Mouse (Mus musculus): ENCODE measurements around the gene Eif2d. TPM values are rescaled to one million over a fixed set of nuclear protein-coding genes. Genes with fewer than 3 reads are reported as not detected.

The Eif2d gene
- total RNA-seq, 2 experiments from 2014 or later: 25.9 to 29.5 TPM

DNA sequence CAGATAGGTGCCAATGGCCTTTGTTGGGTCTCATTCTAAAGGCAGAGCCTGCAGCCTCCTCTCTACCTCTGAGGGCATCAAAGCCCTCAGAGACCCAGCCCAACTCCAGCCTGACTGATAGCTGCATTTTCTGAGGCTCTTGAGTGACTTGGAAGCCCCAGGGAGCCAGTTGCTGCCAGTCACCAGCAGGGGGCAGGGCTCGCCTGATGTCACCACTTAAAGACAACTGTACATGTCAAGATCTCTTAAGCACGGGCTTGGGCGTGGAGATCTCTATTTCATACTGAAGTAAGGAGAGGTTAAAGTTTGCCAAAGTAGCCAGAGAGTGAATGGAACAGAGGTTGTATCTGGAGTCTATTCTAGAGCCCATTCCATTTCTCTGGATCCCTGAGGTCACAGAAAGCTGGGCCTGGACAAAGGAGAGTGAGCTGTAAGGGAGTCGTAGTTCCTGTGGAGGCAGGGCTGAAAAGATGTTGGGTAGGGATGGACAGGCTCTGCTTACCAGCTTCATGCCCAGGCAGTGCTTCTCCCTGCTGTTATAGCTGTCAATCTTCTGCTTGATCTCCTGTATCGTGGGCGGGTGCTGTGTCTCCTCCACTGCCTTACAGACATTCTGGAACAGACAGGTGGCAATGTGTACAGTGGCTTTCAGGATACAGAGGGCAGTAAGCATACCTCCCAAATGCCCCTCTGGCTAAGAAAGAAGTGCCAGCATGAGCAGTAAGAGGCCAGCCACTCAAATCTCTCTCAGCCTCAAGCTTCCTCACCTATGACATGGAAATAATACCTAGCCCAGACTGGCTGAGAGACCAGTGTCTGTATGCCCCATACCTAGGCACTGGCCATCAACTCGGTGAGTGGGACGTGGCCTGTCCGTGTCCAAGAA is 28.9 kb downstream of the Eif2d start:
- intact Hi-C loops (cut with DNase I): loop anchor here (1.0 to 2.0 kb wide), 2 partner anchors 65 to 79 kb away; no protein-coding TSS in a partner anchor
- DNase-seq: peak; percentile 72 to 73

DNA sequence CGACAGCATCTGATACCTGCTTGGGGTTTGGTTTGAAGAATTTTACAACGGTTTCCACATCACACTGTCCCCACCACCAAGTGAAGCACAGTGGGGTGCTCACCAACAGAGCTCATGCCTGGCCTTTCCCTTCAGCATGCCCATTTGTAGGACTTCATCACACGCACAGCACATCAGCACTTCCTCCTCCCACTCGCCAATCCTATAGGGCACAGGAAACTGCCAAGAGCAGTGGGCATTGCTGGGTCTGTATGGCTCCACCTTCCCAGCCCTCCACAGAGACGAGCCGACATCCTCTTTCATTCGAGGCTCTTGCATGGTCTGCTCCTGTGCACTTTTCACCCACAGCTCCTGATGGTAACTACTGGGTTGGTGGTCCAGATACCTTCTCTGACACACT is 30.2 kb downstream of the Eif2d start:
- intact Hi-C loops (cut with DNase I): loop anchor here (2.0 kb wide), 1 partner anchor 64 kb away; no protein-coding TSS in a partner anchor
- no peak for DNase-seq

DNA sequence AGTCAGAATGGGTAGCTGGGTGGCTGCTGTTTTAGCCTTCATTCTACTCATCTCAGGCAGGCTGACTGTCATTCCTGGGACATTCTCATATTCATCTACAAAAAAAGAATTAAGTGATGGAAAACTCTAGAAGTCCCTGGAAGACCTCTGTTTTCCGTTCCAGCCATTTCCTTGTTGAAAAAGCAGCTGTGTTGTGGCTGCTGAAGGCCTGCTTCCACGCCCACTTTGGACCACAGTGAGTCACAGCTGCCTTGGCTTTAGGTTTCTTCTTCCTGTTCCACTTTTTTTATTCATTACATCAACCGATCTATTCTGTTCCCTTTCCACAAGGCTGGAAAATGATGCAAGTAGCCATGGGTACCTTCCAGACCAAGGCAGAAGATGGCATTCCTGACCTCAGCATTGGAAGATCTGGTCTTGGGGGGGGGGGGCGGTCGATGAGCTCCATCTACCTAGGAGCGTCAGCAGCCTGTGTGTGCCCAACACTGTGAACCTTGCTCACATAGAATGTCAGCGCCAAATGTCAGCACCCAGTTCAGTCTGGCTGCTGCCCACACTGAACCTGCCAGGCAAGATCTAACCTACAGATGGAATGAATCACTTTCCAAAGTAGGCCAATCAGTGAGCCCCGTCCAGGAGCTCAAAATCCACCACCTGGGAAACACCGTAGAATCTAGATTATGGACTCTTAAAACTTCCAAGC is 31.4 kb downstream of the Eif2d start:
- intact Hi-C loops (cut with DNase I): no loop called here
- DNase-seq: peak in 1 of 2 experiments; percentile 42

DNA sequence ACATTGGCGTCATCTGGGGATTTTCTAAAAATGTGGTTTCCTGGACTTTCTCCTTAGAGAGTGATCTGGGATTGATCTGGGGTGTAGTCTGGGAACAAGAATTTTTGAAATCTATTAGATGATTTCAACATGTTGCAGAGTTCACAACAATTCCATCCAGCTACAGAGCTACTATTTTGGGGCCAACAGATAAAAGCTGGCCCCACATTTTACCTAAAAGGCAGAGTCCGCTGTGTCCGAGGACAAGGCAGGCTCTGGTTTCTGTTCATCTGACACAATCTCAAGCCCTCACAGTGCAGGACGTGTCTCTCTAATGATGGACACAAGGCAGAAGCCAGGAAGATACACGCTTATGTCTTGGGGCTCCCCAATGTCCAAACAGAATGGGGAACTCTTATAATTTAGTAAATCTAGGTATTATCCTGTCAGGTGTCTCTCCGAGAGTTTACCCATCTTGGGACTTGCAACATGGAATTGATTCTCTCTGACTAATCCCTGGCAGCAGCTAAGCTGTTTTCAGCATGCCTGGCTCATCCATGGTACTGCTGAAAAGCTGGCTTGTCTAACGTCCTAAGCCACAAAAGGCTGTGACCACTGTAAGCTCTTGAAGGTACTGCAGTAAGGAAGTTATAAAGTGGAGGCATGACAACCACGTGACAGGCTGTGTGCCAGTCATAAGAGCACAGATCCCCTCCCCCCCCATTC is 32.1 kb downstream of the Eif2d start:
- no peak for DNase-seq
- intact Hi-C loops (cut with DNase I): no loop called here

DNA sequence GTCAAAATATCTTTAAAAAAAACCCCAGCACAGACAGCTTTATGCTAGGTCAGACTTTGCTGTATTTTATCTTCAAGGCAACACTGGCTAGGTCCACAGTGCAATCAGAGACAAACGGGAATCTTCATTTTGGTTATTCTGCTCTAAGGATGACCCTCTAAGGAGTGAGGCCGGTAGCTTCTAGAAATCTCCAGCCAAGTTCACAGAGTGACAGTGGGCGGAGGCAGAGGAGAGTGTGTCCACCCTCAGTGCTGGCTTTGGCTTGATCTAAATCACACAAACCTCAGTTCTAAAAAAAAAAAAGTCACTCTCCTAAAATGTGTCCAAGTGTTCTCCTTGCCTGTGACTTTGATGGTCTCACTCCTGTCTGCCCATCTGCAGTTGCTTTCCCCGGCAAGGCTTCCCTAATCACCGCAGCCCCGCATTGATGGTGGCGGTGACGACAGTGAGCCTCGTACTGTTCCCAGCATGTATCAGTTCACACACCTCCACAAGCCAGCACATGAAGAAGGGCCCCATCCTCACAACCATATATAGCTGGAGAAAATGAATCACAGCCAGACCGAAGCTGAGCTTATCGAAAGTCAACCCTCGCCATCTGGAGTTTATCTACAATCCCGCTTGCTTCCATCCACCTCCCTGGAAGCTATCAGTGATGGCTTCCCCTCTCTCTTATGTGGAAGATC is 33.0 kb downstream of the Eif2d start:
- intact Hi-C loops (cut with DNase I): no loop called here
- DNase-seq: no peak

DNA sequence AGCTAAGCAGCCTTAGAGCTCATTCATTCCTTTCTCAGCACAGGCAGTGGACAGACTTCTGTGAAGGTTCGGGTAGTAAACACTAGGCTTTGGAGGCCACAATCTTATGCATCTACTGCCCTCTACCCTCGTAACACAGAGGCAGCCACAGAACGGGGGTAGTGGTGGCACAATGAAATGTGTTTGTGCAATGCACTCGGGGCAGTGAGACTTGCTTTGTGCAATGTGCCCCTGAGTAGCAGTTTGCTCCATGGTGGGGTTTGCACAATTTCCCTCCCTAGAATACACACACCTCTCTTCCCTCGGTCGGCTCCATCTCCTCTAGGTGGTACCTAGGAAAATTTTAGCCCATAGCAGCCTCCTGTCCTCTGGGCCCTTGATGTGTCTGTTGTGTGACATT is 34.0 kb downstream of the Eif2d start:
- no peak for DNase-seq
- intact Hi-C loops (cut with DNase I): no loop called here

DNA sequence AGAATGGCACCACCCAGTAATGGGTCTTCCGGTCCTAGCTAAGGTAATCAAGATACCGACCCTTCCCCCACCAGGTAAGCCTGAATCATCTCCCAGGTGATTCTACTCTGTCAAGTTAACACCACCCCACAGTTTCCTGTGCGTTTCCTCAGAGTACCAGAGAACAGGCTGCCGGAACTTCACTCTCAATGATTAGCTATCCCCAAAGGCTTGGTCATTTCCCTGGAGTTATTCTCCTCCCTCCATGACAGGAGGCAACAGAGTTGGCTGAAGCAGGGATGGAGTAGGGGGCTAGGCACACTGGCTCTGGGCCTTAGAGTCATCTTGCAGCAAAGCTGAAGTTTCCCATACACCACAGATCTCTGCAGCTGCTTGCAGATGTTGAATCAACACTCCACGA is 34.9 kb downstream of the Eif2d start:
- intact Hi-C loops (cut with DNase I): no loop called here
- no peak for DNase-seq

DNA sequence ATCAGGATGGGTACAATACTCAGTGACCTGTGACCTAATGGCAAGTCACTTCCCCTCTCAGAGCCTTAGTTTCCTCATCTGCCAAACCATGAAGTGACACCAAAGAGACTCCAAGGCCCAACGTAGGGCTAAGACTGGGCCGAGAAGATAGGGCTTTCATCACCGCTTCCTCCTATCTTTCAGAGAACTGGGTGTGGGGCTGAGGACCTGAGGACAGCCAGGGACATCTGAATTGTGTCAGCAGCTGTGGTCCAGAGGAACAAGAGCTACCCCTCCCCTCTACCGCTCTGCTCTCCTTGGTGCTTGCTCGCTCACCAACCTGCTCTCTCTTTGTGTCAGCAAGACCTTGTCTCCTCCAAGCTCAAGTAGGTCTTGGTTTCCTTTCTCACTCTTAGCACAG is 35.7 kb downstream of the Eif2d start:
- intact Hi-C loops (cut with DNase I): no loop called here
- DNase-seq: no peak

DNA sequence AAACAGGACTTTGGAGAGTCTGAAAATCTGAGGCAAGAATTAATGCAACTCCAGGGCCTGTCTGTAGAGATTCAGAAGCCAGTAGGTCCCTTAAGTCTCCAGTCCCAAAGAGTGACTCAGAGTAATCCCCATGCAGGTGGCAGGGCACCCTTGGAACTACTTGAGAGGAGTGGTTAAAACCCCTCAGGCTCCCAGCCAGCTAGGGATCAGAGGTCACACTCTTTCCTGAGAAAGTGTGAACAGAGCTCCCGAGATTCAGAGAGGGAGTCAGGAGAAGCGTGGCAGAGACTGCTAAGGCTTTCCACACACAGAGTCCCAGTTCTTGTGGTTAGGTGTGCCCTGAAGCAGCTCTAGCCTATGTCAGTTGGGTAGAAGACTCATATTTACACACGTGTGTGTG is 40.8 kb downstream of the Eif2d start:
- intact Hi-C loops (cut with DNase I): no loop called here
- no peak for DNase-seq

DNA sequence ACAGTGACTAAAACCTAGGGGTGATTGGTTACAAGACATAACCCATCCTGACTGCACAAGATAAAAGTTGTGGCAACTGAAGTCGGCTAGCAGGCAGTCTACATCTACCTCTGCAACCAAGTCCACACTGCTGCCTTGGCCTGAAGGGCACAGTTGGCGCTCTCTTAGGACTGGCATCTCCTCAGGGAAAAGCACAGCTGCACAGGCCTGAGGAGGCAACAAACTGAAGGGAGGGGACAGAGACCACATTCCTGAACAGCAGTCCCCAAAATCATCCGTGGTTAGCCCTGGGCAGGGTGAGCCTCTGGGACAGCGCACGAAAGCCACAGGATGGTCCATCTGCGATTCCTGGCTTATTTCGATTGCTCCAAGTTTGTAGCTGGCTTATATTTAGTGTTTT is 42.7 kb downstream of the Eif2d start:
- intact Hi-C loops (cut with DNase I): no loop called here
- DNase-seq: no peak

DNA sequence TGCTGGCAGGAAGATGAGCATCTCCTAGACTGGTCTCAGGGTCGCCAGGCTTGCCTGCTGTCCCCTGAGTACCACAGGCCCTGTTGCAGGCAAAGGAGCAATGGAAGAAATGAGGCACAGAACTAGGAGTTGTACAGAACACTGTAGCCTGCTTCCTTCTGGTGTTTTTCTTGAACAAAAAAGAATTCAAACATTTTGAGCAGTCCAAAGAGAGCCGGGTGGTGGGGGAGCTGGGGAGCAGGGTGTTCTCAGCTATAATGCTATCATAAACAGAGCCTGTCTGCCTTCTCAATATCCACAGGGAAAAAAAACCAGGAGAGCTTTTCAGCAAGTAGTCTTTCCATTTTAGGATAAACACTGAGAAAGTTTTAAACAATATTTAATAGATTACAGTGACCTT is 43.1 kb downstream of the Eif2d start:
- no peak for DNase-seq
- intact Hi-C loops (cut with DNase I): no loop called here

DNA sequence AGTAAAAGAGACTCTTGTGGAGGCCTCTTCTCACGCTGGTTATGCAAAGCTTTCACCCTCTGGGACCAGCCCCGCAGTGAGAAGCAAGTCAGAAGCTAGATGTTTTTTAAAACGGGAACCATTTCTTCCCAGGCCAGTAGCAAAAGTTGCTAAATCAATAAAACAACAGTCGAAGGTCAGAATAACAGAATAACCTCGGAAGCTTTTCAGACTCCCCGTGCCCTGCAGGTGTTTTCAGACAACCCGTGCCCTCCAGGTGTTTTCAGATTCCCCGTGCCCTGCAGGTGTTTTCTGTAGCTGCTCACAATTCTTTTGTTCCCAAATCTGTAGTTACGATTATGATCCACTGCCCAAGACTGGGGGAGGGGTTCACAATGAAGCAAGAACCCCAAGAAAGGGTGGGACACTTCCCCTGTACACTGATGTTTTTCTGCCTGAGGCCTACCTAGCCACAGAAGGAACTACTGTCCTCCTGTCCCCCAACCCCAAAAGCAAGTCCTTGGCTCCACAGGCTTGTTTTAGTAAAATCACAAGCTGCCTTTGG is 45.5 kb downstream of the Eif2d start:
- intact Hi-C loops (cut with DNase I): no loop called here

DNA sequence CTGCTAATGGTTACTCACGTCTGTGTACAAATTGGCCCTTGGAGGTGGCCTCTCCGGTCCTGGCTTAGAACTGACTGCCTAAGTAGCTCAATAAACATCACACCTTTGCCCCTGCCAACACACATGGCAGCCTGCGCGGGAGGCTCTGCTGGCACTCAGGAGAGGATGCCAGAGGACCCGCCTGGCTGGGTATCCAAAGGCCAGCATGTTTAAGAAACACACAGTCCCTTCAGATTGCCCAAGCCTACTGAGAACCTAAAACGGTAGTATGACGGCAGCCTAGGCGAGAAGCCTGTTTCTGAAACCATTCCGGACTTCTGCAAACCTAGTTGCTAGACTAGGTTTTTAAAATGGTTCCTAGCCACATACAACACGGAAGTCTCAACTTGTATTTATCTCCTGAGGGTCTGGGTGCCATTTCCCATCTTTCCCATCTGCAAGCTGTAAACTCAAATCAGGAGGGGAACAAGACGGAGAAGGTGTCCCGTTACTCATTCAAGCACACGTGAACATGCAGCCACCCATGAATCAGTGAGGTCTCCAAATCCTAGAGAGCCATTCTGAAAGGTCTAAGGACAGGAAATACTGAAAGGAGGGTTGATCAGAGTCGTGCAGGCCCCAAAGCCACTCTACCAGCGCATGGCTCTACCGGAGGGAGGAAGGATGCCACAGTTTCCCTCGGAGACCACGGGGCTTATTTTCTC is 46.3 kb downstream of the Eif2d start:
- intact Hi-C loops (cut with DNase I): no loop called here
- no peak for DNase-seq

More for the DNA sequence above, 45.5 kb downstream of the Eif2d start:
- DNase-seq: no peak

DNA sequence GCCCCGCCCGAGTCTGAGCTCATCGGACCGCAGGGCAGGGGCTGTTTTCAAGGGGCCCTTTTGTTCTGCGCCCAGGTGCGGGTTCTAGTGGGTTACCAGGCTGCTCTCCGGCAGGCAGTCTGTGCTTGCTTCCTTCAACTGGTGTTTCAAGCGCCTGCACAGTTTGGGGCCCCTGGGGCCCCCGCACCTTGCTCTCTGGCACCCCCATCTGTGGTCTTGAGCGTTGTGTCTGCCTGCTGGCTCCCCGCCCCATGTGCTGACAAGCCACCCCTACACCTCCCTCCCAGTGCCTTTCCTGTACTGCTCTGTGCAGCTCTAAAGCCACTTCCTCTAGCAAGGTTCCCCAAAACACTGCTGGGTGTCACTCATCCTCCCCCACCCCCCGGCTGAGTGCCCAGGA is 47.0 kb downstream of the Eif2d start:
- intact Hi-C loops (cut with DNase I): no loop called here
- DNase-seq: no peak

DNA sequence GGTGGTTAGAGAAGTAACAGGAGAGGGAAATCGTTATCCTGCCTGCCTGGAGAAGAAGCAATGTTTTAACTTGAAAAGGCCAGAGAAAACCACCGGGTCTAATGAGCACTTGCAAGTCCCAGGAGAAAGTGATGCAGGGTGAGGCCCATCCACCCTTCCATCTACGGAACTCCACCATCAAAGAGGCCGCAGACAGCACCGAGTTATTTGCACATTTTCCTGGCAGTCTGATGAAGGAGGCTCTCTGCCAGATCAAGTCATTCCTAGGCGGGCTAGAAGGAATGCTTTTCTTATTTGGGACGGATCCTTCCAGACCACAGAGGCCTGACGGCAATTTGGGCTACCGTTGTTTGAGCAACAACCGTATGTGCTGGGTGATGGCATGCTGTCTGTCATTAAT is 47.6 kb downstream of the Eif2d start:
- DNase-seq: no peak
- intact Hi-C loops (cut with DNase I): no loop called here

DNA sequence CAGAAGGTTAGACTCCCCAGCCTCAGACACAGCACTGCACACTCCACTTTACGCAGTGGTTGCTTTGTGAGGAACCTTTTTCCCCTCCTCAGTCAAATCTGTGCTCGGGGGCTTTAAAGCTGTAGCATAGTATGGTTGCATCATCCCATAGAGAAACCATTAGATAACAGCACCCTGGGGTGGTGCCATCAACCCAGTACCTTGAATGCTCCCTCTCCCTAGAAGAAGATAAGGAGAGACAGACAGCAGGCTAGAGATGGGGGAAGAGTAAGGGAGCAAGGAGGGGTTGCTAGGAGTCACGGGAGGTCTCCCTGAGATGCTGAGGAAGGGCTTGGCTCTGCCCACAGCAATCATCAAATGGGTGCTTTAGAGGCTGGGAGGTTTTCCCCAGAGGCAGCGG is 48.4 kb downstream of the Eif2d start:
- DNase-seq: no peak
- intact Hi-C loops (cut with DNase I): no loop called here

DNA sequence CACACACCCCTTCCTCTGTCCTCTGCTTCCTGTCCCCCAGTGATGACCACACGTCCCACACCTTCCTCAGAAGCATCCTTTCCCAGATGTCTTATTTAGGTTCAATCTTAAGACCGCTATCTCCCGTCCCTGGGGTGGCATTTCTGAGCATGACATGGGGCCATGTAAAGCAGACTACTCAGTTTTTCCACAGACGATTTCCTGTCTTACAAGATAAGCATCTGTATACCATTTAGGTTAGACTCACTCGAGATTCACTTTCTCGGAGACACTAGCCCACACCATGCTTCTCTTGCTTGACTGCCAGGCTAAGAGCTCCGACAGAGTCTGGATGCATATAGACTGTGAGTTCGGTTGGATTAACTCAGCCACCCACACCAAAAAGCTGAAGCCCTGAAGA is 51.5 kb downstream of the Eif2d start:
- DNase-seq: no peak
- intact Hi-C loops (cut with DNase I): no loop called here

DNA sequence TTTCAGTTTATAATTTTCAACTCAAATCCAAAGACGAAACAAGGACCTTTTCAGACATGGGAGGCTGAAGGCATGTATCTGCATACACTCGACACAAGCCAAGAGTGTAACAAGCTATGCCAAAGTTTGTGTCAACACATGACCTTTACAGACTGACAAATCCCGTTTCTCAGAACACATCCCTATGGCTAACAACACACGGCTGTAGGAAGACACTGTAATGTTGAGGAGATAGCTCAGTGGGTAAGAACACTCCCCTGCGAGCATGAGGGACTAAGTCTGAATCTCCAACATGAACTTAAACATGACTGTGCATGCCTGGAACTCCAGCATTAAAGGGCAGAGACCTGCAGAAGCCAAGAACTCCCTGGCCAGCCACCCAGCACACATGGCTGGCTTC is 53.4 kb downstream of the Eif2d start:
- intact Hi-C loops (cut with DNase I): no loop called here
- no peak for DNase-seq

DNA sequence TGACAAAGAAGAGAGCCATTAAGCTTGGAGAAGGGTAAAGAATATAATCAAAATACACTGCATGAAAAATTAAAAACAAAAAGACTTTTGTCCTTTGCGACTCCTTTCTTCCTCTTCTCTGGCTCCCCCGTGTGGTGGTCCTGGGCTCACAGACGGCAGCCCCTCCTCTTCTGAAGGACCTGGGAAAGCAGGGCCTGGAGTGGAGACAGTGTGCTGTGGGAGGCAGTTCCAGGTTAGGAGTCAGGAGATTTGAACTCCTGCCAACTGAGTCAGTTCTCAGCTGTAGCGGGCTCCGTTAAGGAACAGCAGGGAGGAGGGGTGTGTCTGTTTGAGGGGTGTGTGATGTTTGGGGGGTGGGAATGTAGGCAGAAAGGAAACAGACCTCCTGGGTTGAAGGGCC is 54.5 kb downstream of the Eif2d start:
- peak; percentile 46 to 61 for DNase-seq

DNA sequence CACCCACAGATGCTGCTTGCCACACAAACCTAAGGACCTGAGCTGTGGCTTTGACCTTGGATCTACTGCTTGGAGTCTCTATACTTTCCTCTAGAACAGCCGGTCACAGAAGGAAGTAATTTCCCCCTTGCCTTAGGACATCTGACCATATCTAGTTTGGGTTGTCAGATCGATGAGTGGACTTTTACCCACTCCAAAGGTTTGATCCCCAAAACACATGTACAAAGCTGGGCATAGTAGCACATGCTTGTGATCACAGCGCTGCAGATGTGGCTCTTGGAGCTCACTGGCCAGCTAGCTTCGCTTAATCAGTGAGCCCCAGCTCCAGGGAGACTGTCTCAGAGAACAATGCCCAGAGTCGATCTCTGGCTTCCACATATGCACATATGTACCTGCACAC is 55.1 kb downstream of the Eif2d start:
- no peak for DNase-seq

More for the DNA sequence above, 54.5 kb downstream of the Eif2d start:
- intact Hi-C loops (cut with DNase I): no loop called here

More for the DNA sequence above, 55.1 kb downstream of the Eif2d start:
- intact Hi-C loops (cut with DNase I): no loop called here

Measured in gastrocnemius, postnatal 36 days (tissue).